Mouse (Mus musculus) adrenal gland, adult 8-10 months (tissue): ENCODE results near the gene Ect2. TPM values are rescaled to one million over a fixed set of nuclear protein-coding genes. Genes with fewer than 3 reads are reported as not detected.
A peak's percentile ranks its signal among the peaks of the same experiment; 100 is the strongest.

Experiments
- DNase-seq: peaks from one replicate; pipeline ENCODE4 v3.0.0; 2022
- total RNA-seq, 4 experiments: library from RNA; stranded (reverse); gene quantifications; 2 replicates each; pipeline ENCODE4 v1.2.4; 2022

Gene Ect2
- total RNA-seq, 4 experiments from 2014 or later, result 2.6 to 7.0 (median 3.0) TPM

DNA sequence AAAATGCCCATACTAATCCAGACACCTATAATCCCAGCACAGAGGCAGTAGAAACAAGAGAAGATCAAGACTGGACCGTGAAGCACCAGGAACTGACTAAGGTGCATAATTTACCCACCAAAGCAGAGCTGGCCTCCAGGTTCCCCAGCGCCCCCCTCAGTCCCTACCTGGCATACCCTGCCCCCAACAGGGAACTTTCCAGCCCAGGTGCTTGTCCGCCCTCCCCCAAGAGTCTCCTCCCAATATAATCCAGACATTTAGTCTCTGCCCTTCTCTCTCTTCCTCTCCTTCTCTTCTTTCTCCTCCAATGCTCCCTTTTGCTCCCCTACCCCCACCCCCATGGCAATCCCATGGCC is 2.9 kb upstream of the Ect2 start:
- no peak for DNase-seq

DNA sequence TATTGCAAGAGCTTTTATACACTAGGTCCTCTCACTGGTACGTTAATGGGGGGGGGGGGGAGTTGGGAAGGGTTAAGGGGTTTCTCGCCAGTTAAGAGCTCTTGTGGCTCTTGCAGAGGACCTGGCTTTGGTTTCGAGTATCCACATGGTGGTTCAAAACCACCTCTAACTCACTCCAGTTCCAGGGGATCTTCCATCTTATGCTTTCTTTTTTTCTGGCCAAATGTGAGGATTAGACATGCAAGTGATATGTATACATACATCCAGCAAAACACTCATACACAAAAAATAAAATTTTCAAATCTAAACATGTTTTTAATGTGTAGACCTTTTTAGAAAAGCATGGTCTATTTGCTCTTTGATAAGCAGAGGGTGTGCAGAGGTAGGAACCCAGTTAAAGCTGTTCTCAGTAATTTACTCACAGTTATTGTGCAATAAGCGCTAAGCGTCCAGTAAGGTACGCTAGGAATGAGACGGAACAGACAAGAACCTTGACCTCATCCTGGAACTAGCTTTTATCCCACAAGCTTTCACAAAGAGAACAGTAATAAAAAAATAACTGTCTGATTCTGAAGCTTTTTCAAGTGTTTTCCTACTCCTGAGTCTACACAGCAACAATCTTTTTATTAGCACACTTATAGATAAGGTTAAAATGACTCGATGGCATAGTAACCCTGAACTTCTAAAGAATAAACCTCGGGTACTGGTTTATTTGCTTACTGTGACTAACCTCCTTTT is 2.3 kb upstream of the Ect2 start:
- DNase-seq, result no peak

DNA sequence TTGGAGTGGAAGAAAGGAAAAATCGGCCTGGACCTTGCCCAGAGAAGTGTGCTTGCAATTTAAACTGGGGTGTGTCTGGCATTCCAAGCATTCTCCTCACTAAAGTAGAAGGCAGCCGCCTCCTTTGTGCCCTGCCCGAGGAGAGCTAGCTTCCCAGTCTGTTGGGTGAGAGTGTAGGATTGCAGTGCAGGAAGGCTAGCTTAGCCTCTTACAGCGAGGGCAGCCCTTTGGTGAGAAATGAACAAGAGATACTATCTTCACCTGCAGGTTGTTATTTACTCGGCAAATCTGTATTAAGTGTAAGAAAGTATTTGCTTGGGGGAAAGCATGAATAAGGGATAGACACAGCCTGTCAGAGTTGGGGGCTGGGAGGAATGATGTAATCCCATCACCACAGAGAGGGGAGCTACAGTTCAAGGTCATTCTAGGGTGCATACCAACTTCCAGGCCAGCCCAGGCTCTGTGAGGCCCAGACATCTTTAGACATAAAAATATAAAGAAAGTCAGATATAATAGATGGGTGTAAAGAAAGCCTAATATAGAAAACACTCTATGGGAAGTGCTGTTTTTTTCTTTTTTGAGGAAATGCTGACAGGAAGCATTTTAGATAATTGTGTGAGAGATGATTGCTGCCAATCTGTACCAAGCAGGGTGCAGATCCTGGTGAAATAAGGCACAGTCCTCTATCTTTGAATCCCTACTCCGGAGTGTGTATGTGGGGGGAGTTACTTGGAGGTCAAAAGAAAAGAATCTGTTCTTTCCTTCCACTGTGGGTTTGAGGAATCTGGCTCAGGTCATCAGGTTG is 1.6 kb upstream of the Ect2 start:
- DNase-seq, result no peak

DNA sequence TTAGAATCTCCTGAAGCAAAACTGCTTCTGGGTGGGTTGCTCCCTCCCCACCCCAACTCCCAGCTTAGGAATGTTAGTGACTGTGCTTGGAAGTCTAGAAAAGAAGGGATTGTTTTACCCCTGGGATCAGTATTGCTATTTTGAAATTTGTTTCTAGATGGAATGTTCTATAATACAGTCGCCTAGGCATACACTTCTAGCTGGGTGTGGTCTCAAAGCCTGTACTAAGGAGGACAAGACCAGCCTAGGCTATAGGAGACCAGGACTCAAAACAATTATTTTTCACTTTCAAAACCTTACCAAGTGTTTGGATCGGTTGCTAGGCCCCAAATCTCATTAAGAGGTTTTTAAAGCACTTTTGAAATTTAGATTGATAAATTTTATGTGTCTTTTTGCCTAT is 602 bp upstream of the Ect2 start:
- no peak for DNase-seq

DNA sequence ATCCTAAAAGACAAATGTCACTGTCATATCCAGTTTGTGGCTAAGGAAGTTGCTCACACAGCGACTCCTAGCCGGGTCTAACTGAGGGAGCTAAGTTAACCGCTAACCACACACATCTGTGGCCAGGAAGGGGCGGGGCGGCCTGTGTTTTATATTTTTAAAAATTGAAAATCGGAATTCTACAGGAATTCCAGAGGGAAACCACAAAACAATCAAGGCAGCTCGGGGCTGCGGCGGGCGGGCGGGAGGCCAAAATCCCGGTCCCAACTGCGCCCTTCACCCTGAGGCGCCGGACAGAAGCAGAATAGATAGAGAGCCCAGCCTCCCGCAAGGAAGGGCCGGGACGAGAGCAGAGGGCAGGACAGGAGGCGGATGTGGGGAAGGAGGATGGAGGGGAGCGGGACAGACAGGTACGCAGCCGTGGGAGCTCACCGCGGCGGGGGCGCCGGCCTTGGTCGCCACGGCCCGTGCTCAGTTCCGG is 447 bp downstream of the Ect2 start:
- DNase-seq, result no peak

DNA sequence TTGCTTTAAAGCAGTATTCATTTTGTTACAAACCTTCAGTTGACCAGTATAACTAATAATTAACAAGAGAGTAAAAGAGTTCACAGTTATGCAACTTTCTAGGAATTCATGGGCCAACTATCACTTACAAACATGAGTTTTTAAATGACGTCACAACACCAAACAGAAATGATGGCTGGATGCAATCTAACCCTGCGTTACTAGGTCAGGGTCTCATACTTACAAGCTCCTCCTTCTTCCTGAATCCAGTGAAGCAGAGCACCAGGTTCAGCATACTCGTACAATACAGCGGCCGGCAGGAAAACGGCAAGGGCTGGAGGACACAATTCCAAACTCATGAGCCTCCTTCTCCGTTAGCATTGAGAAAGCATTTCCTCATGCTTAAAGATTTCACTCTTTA is 7.9 kb downstream of the Ect2 start:
- no peak for DNase-seq

DNA sequence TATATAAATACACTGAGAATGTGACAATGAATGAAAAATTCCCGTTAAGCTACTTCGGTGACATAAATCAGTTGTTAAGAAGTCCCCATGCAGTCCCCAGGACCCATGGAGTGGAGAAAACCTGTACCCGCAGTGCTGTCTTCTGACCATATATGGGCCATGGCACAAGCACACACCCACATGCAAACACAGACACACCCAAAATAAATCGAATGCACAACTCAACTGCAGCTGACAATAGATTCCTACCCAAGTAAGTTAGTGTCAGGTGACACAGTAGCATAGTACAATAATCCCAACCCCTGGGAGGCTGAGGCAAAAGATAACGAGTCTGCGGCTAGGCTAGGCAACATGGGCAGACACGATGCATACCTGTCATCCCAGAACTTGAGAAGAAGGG is 10.1 kb downstream of the Ect2 start:
- DNase-seq, result no peak

DNA sequence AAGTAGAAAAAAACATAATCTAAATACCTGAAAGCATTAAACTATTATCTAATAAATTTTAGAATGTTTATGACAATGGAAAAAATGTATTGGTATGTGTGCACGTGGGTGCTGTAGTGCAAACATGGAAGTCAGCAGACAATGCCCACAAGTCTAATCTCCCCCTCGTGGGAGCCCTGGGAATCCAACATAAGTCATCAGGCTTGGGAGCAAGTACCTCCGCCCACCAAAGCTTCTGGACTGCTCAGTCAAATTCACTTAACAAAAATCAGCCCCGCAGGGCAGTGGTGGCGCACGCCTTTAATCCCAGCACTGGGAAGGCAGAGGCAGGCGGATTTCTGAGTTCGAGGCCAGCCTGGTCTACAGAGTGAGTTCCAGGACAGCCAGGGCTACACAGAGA is 13.6 kb downstream of the Ect2 start:
- DNase-seq, result no peak

DNA sequence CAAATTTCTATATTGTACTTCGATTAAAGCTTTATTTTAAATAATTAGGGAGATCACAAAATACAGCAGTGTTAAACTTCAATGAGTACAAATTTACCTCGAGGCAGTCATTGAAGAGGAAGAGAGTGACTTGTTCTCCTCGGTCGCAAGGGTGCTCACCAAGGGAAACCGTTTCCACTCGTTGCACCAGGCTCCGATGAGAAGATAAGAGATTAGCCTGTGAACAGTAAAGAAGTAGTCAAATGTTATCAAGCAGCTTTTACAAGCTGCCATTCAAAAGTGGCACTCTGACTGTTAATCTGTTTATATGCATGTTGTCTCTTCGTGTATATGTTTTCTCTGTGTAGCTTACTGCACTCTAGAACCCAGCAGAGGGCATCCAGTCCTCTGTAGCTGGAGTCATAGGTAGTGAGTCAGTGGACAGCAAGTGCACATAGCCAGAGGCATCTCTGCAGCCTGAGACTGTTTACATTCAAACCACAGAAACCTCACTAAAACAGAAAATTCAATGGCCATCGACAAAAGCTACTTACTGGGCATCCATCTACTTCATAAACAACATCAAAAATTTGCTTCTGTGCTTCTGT is 31.7 kb downstream of the Ect2 start:
- no peak for DNase-seq

DNA sequence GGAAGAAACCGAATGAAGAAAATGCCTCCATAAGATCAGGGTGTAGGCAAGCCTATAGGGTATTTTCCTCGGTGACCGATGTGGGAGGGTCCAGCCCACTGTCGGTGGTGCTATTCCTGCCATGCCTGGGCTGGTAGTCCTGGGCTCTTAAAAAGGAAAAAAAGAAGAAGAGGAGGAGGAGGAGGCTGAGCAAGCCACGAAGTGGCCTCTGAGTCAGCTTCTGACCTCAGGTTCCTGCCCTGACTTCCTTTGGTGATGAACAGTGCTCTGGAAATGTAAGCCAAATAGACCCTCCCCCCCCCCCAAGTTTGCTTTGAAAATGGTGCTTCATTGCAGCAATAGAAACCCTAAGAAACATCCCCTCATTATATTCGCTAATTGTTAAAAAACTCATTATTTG is 32.7 kb downstream of the Ect2 start:
- DNase-seq, result no peak

DNA sequence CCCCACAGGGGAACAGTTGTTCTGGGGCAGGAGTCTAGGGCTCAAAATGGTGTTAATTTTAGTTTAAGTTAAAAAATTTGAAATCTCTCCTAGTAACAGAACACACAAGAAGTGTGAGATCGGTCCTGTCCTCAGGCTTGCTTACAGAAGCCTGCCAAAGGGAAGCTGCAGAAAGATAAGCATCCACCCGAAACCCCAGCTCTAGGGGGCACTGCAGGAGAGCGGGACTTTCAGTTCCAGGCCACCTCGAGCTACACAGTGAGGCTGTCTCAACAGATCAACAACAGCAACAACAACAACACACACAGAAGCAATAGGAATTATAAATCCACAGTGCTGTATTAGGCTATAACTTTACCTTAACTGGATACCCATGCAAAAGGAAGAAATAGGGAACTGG is 35.5 kb downstream of the Ect2 start:
- peak; percentile 8 for DNase-seq

DNA sequence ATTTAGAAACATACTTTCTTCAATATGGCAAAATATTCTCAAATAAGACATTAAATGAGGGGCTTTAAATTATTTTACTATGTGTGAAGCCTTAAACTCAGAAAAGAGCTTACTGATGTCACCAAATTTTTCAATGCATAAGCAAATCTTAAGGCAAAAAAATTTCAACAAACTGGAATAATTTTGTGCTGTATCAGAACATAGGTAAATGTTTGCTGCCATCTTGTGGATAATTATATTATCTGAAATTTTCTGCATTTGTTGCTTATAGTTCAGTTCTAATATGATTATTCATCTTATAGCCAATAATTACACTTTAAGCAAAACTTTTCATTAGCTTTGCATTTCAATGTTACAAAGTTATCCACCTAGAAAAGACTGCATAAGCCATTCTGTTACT is 42.8 kb downstream of the Ect2 start:
- no peak for DNase-seq

DNA sequence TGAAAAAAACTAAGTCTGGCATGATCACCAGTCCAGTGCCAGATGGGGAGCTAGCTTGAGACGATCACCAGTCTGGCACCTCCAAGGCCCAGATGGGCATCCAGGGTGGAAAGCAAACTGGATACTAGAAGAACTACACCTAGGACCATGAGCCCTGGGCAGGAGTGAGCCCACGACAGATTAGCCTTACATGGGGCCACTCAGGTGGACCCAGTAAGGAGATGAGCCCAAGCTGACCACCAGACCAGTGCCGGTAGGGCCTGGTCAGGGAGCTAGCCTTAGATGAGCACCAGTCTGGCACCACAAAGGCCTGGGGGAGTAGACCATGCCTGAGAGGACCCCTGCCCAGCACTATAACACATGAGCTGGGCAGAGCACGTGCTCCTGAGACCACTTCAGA is 44.6 kb downstream of the Ect2 start:
- no peak for DNase-seq

DNA sequence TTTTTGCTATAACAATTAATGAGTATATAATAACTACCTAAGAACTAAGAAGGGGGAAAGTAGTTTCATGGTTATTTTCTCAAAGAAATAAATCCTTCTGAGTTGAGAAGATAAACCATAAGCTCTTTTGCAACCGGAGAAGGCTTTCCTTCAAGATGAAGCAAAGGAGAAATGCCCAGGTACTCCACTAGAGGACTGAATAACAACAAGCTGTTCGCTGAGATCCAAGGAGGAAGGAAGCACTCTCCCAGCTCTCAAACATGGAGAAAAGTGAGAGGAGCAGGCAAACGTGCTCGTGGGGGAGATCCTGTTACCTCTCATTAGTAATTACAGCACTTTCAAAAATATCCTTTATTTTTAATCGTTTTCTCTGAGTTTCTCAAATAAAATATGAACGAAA is 46.5 kb downstream of the Ect2 start:
- no peak for DNase-seq

DNA sequence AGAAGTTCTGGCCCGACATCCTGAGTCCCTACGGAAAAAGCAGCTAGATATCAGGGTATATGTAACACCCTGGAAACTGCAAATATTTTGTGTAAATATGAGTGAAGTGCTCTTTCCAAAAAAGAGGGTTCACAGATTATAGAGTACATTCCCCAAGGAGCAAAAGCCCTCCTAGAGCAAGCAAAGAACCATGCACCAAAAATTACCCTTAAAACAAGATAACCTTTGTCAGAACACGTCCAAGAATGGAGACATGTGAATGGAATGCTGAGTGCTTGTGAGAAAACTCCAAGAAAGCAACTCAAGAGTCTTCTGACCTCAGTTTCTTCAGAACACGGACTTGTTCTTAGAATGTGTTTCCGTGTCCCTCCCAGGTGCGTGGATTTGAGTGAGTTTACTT is 50.7 kb downstream of the Ect2 start:
- DNase-seq, result no peak

DNA sequence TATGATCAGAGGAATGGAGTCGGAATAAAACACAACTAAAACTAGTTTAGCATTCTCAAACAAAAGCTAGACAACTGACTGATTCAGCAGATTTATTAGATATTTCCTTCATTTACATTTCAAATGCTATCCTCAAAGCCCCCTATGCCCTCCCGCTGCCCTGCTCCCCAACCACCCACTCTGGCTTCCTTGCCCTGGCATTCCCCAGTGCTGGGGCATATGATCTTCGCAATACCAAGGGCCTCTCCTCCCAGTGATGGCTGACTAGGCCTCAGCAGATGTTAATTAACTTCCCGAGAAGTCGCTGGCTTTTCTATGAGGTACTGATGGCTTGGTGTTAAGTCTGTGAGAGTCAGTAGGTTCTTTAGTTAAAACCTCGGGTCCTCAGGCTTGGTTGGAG is 55.0 kb downstream of the Ect2 start:
- no peak for DNase-seq

DNA sequence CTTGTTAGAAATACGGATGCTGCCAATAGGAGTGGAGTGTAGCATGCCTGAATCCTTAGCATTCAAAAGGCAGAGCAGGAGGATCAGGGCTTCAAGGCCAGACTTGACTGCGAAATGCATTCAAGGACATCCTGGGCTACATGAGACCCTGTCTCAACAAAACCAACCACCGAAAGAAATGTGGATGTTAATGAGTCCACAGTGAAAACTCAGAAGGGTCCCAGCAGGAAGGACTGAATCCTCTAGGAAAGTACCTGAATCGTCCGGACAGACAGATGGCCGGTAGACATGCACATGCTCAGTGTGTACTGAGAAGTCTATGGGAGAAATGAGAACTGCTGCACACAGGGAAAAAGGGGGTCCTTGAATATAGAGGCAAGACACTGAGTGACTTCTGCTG is 67.5 kb downstream of the Ect2 start:
- DNase-seq, result no peak

DNA sequence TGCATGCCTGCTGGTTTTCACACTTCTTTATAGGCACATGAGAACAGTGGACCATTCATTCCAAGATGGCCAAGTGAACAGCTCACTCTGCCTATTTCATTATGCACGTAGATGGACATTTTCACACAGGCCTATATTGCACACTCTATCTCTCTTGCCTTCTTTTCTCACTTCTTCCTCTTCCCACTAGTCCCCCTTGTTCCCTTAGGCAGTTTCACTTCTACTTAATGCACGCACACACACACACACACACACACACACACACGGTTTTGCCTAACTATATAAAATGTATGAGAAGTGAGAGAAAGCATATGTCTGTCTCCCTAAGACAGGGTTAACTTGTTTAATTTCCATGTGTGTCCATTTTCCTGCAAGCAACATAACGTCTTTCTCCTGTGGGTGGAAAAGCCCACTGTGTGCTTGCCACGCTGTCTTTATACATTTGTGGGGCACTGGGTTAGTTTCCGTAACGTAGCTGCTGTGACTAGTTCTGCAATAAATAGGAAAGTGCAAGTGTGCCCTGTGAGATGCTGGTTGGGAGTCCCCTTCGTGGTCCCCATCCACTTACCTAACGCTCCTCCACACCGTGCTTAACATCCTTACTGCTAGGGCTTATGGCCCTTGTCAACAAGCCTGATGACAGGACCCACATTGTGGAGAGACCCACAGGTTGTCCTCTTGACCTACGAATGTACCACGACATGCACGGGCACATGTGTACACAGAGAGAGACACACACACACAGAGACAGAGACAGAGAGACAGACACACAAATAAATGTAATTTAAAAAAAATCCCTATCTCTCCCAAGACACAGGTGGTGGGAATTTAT is 72.2 kb downstream of the Ect2 start:
- no peak for DNase-seq

DNA sequence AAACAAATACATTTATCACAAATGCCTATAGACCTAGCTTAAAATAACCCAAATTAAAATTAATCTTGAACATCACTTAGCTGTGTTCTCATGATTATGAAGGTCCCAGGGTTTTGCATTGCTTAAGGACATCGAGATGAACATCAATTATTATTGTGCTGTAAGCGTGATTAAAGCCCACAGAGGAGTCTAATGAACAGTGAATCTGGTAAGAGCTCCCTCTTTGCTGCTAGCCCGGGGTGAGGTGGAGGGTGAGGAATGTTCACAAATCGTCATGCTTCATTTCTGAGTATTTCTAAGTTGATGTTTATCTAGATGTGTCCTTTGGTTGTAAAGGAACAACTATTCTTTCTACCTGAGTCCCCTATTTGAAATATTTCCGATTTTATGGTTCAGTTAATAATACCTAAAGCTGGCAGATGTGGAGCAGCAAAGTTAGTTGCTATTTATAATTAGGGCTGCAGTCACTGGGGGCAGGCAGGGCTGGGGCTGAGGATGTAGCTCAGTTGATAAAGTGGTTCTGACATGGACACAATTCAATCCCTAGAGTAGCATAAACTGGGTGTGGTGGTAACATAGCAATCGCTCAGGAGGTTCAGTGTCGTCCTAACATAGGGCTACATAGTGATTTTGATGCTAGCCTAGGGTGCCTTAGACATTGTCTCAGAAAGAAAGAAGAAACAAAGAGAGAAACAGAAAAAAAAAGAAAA is 73.5 kb downstream of the Ect2 start:
- no peak for DNase-seq

DNA sequence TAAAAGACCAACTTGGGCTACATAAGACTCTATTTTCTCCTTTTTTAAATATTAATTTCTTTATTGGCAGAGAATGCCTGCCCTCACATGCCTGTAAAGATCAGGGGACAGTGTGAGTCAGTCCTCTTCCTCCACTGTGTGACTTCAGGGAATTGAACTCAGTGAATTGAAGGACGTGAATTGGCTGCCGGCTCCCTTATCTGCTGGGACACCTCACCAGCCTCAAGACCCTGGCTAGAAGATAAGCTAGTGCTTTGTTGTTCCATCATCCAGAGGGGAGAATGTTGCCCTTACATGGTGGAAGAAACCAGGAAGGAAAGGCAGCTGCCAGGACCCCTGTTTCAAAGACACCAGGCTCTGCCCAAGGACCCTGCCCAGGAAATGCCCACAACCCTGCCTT is 79.8 kb downstream of the Ect2 start:
- DNase-seq, result no peak

DNA sequence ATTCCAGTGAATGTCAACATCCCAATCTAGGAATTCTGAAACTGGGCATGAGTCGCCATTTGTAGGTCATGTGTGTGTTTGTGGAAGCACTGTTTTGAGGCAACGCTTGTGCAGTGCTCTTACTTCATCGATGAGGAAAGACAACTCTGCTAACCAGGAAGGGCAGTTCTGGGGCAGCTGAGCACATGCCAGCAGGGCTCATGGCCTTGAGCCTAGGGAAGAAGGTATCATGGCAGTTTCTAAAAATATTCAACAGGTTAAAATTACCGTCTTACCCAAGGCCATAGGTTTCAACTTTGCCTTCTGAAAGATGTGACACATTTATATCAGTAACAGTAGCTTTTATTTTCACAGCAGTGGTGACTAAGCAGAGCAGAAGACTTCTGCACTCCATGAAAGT is 82.0 kb downstream of the Ect2 start:
- DNase-seq, result no peak

DNA sequence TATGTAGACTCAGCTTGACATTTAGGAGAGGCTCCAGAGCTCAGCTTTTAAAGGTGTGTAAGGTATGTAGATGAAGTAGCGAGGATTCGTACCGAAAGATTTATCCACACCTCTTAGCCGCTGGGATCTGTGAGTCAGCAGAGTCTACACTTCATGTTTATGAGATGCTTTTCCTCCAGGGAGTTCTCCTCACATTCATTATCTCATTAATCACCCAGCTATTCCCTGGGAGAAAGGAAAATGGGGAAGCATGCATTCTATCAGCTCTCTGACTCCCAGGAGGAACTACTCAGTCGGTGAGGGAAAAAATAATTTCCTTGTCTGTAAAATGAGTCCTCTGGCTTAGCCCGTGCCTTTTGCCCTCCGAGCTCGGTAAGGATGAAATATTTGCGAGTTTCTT is 83.3 kb downstream of the Ect2 start:
- DNase-seq, result no peak
